15 mouse cellular contexts compared by ENCODE assay signal in the genomic region with DNA sequence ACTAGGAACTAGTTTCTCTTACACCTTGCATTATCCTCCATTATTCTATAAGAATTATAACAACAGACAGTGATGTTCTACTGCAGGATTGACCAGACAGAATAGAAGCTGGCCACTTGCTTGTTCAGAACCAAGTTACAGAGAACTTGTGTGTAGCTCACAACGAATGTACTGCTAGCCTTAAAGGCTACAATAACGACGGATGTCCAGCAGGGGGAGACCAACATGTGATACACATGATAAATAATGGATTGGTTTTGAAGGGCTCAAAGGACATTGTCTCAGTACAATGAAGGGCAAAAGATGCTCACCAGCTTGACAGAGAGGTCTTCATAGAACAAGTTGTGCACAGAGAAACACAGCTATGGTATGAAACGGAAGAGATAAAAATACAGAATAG.
DNase-seq lines count a peak whose midpoint lies in the region; ATAC-seq and TF ChIP-seq lines count a peak whose summit lies in the region.
"Had no signal": no experiment of that assay in that cellular context is flagged by ENCODE, and none has a peak within 500 bp of the region (broad histone marks: within the 10 kb centered on the region; RNA-seq: fewer than 3 reads in every experiment).

No protein-coding gene starts in this region.

- no peak for TF ChIP-seq POLR2A in brain, embryonic 14.5 days (IDR thresholded peaks at IDR 0.05; ENCODE audit: borderline replicate concordance, extremely low read depth, insufficient read depth, insufficient read length, poor library complexity, severe bottlenecking)

- TF ChIP-seq CTCF in layer of hippocampus, adult 2 months (conservative IDR thresholded peaks at IDR 0.05), result peak; percentile 61
- peak; percentile 28; the same call in 1 of the 2 replicates for TF ChIP-seq CTCF in brain, embryonic 14.5 days (IDR thresholded peaks at IDR 0.05; ENCODE audit: borderline replicate concordance, extremely low read depth, insufficient read depth, insufficient read length)

- H3K27ac ChIP-seq in layer of hippocampus, adult 2 months, result no peak overlapping the region
- H3K27ac ChIP-seq: heart, embryonic 15.5 days; limb, embryonic 10.5 days; lung, embryonic 15.5 days; neural tube, embryonic 13.5 days had no signal

- H3K4me3 ChIP-seq in layer of hippocampus, adult 2 months, result no peak overlapping the region
- H3K4me3 ChIP-seq: heart, embryonic 15.5 days; limb, embryonic 10.5 days; lung, embryonic 15.5 days; neural tube, embryonic 13.5 days had no signal

- ATAC-seq in megakaryocyte, adult 5-6 weeks (ENCODE audit: poor library complexity, severe bottlenecking), result no peak

- DNase-seq in cerebellum, postnatal 14 days, result peak; percentile 24 to 52
- DNase-seq in cerebellum, adult 9-11 months, result no peak
- DNase-seq in layer of hippocampus, adult 2 months (ENCODE audit: low spot score in 2 of 2), result no peak
- DNase-seq in layer of hippocampus, postnatal 25 days (ENCODE audit: extremely low spot score in 1 of 2, low spot score in 1 of 2), result no peak
- DNase-seq in A20 (ENCODE audit: low read depth, low spot score), result peak; percentile 44
- no peak for DNase-seq in brain, embryonic 14.5 days (ENCODE audit: low read depth)
- no peak for DNase-seq in spleen, postnatal 36 days (ENCODE audit: low spot score in 2 of 2)
- DNase-seq: cerebellum, adult 9-10 months; right cerebral cortex, postnatal 14 days; thymus, postnatal 25 days had no signal

Comparison
In these comparisons a context has a peak if more than half of its experiments do, and no peak if none do; other contexts are left out.
1. DNase-seq: peak in cerebellum, postnatal 14 days (2 of 2) and A20 (single experiment); none in cerebellum, adult 9-11 months (single experiment), layer of hippocampus, adult 2 months (0 of 2), layer of hippocampus, postnatal 25 days (0 of 2), brain, embryonic 14.5 days (single experiment) and spleen, postnatal 36 days (0 of 2).